Mouse (Mus musculus) forebrain, embryonic 14.5 days (tissue): ENCODE data around the gene 4930430F08Rik. TPM values are rescaled to one million over a fixed set of nuclear protein-coding genes. Genes with fewer than 3 reads are reported as not detected.
"Not testable (repeated sequence)": the region's sequence is repeated elsewhere in the genome, so short reads cannot be mapped to it uniquely, and the experiment has no call there.

Experiments
- ATAC-seq: fragments of 200-750 bp; cut with Nextera tagmentation; 2 replicates; pipeline ENCODE4 v1.8.0; 2017; ENCODE audit warnings: mild to moderate bottlenecking, moderate library complexity
- DNase-seq: peaks from one replicate; pipeline ENCODE4 v3.0.0-alpha.2; 2015; ENCODE audit warnings: low spot score
- H3K27ac ChIP-seq: fragments of 300-500 bp; sonication (generic); 2 replicates; pipeline ENCODE4 v1.5.1; 2014; ENCODE audit warnings: low read depth, mild to moderate bottlenecking, control low read depth, low read length, moderate library complexity
- H3K27me3 ChIP-seq: fragments of 300-500 bp; sonication (generic); replicated peaks from 2 replicates; pipeline ENCODE4 v1.6.1; 2014; ENCODE audit warnings: low read length, control low read depth, mixed read lengths; ENCODE audit not compliant: control insufficient read depth, insufficient read depth
- H3K36me3 ChIP-seq: fragments of 300-500 bp; sonication (generic); 2 replicates; pipeline ENCODE4 v1.6.1; 2014; ENCODE audit warnings: low read length, control low read depth; ENCODE audit not compliant: control insufficient read depth, insufficient read depth
- H3K4me1 ChIP-seq: fragments of 300-500 bp; sonication (generic); 2 replicates; pipeline ENCODE4 v1.6.1; 2014; ENCODE audit warnings: antibody characterized with exemption, low read length, control low read depth; ENCODE audit not compliant: control insufficient read depth, insufficient read depth
- H3K4me2 ChIP-seq: fragments of 300-500 bp; sonication (generic); 2 replicates; pipeline ENCODE4 v1.6.1; 2014; ENCODE audit warnings: mild to moderate bottlenecking, control low read depth, low read length
- H3K4me3 ChIP-seq: fragments of 300-500 bp; sonication (generic); 2 replicates; pipeline ENCODE4 v1.5.1; 2014; ENCODE audit warnings: low read depth, low read length, control low read depth
- H3K9ac ChIP-seq: fragments of 300-500 bp; sonication (generic); 2 replicates; pipeline ENCODE4 v1.6.1; 2014; ENCODE audit warnings: mild to moderate bottlenecking, low read length, control low read depth, moderate library complexity
- H3K9me3 ChIP-seq: fragments of 300-500 bp; sonication (generic); replicated peaks from 2 replicates; pipeline ENCODE4 v1.6.1; 2016; ENCODE audit warnings: low read length, control low read depth, mixed read lengths; ENCODE audit not compliant: control insufficient read depth
- WGBS: fragments of 180-500 bp; shearing (Covaris S2); extraction: QIAGEN DNeasy Blood & Tissue Kit; methylation state at CpG from one replicate; pipeline ENCODE4 v1.1.7; 2014; 5-methylcytosine and 5-hydroxymethylcytosine counted together
- polyA plus RNA-seq: library from polyadenylated mRNA; unstranded; fragments of >200 nt; fragmentation: Nextera tagmentation; extraction: Ambion mirVana; gene quantifications from 2 replicates; pipeline ENCODE4 v1.2.1, GENCODE M21; 2014

Gene 4930430F08Rik
- polyA plus RNA-seq, 1 experiment from 2014 or later, result 14.9 TPM

- peak; percentile 100 for ATAC-seq
- peak overlapping the region; percentile 65 for H3K4me3 ChIP-seq
- H3K4me1 ChIP-seq, result peaks cover 5% of the 10 kb centered on the region; the same call in 1 of the 2 replicates
- 0% methylated on average over 31 of the region's 31 CpGs for WGBS
- H3K9me3 ChIP-seq, result no peaks in the 10 kb centered on the region
- H3K9ac ChIP-seq, result peak overlapping the region; percentile 84
- H3K4me2 ChIP-seq, result peak overlapping the region; percentile 69
- peaks cover 4% of the 10 kb centered on the region; the same call in 1 of the 2 replicates for H3K36me3 ChIP-seq
- H3K27me3 ChIP-seq, result no peaks in the 10 kb centered on the region
- peak; percentile 96 for DNase-seq
- H3K27ac ChIP-seq, result peak overlapping the region; percentile 73; the same call in 1 of the 2 replicates
Measured at GRCm38 (mm10) chr10:100588932-100589388, 1.3 kb downstream of the 4930430F08Rik start.

- Histone ChIP-seq H3K4me3 (peak overlapping the region; percentile 65), H3K9me3 (no peaks in the 10 kb centered on the region), H3K27me3 (no peaks in the 10 kb centered on the region), H3K9ac (peak overlapping the region; percentile 84), H3K4me2 (peak overlapping the region; percentile 69), H3K27ac (no peak overlapping the region), H3K36me3 (peaks cover 4% of the 10 kb centered on the region; the same call in 1 of the 2 replicates), H3K4me1 (peaks cover 5% of the 10 kb centered on the region; the same call in 1 of the 2 replicates)
- WGBS, result 43% methylated on average over 7 of the region's 7 CpGs
- no peak for ATAC-seq
- no peak for DNase-seq
Measured at GRCm38 (mm10) chr10:100588524-100588923, 1.7 kb downstream of the 4930430F08Rik start.

GRCm38 (mm10) chr10:100584178-100584577 lies 6.0 kb downstream of the 4930430F08Rik start:
- Histone ChIP-seq H3K9ac (no peak overlapping the region), H3K36me3 (peaks cover 4% of the 10 kb centered on the region; the same call in 1 of the 2 replicates), H3K4me2 (no peak overlapping the region), H3K27ac (no peak overlapping the region), H3K27me3 (no peaks in the 10 kb centered on the region), H3K4me3 (no peak overlapping the region), H3K9me3 (no peaks in the 10 kb centered on the region), H3K4me1 (peaks cover 5% of the 10 kb centered on the region; the same call in 1 of the 2 replicates)
- DNase-seq (no peak), ATAC-seq (no peak)
- 84% methylated on average over 3 of the region's 3 CpGs for WGBS

- 94% methylated on average over 7 of the region's 7 CpGs for WGBS
- ATAC-seq, result no peak
- Histone ChIP-seq H3K9me3 (no peaks in the 10 kb centered on the region), H3K36me3 (peaks cover 39% of the 10 kb centered on the region), H3K4me3 (no peak overlapping the region), H3K4me1 (no peaks in the 10 kb centered on the region), H3K9ac (no peak overlapping the region), H3K27ac (no peak overlapping the region), H3K4me2 (no peak overlapping the region), H3K27me3 (no peaks in the 10 kb centered on the region)
- DNase-seq, result no peak
Measured at GRCm38 (mm10) chr10:100575294-100575693, 14.9 kb downstream of the 4930430F08Rik start.

- H3K36me3 ChIP-seq, result peaks cover 39% of the 10 kb centered on the region
- no peak overlapping the region for H3K9ac ChIP-seq
- no peak overlapping the region for H3K27ac ChIP-seq
- H3K4me1 ChIP-seq, result no peaks in the 10 kb centered on the region
- H3K27me3 ChIP-seq, result no peaks in the 10 kb centered on the region
- no peaks in the 10 kb centered on the region for H3K9me3 ChIP-seq
- no peak overlapping the region for H3K4me2 ChIP-seq
- DNase-seq (no peak), ATAC-seq (no peak)
- WGBS, result 95% methylated on average over 7 of the region's 7 CpGs
- no peak overlapping the region for H3K4me3 ChIP-seq
Measured at GRCm38 (mm10) chr10:100574505-100575149, 15.6 kb downstream of the 4930430F08Rik start.

GRCm38 (mm10) chr10:100571707-100572106 lies 18.5 kb downstream of the 4930430F08Rik start:
- Histone ChIP-seq H3K36me3 (peaks cover 42% of the 10 kb centered on the region), H3K9me3 (no peaks in the 10 kb centered on the region), H3K9ac (no peak overlapping the region), H3K4me3 (no peak overlapping the region), H3K27me3 (no peaks in the 10 kb centered on the region), H3K4me2 (no peak overlapping the region), H3K27ac (no peak overlapping the region), H3K4me1 (no peaks in the 10 kb centered on the region)
- 91% methylated on average over 3 of the region's 3 CpGs for WGBS
- DNase-seq (no peak), ATAC-seq (no peak)

GRCm38 (mm10) chr10:100564112-100564511 lies 26.1 kb downstream of the 4930430F08Rik start:
- Histone ChIP-seq H3K9ac (no peak overlapping the region), H3K4me3 (no peak overlapping the region), H3K4me1 (no peaks in the 10 kb centered on the region), H3K27me3 (no peaks in the 10 kb centered on the region), H3K9me3 (no peaks in the 10 kb centered on the region), H3K36me3 (peaks cover 19% of the 10 kb centered on the region), H3K4me2 (no peak overlapping the region), H3K27ac (no peak overlapping the region)
- DNase-seq (no peak), ATAC-seq (no peak)
- 94% methylated on average over 3 of the region's 3 CpGs for WGBS

GRCm38 (mm10) chr10:100560194-100560883 lies 29.9 kb downstream of the 4930430F08Rik start:
- not testable (repeated sequence) for H3K4me2 ChIP-seq, ATAC-seq, H3K9ac ChIP-seq, H3K36me3 ChIP-seq, H3K27ac ChIP-seq, DNase-seq, H3K4me3 ChIP-seq, H3K9me3 ChIP-seq, H3K27me3 ChIP-seq, H3K4me1 ChIP-seq
- WGBS, result 94% methylated on average over 3 of the region's 3 CpGs
